Mouse (Mus musculus) embryonic facial prominence, embryonic 14.5 days (tissue): ENCODE measurements around the gene Sarnp. TPM values are rescaled to one million over a fixed set of nuclear protein-coding genes. Genes with fewer than 3 reads are reported as not detected.
A peak's percentile ranks its signal among the peaks of the same experiment; 100 is the strongest.

ENCODE experiments used
- ATAC-seq: fragments of 200-750 bp; cut with Nextera tagmentation; 2 replicates; pipeline ENCODE4 v1.8.0; 2017; ENCODE audit warnings: low read depth, moderate number of reproducible peaks, moderate TSS enrichment
- DNase-seq: peaks from one replicate; pipeline ENCODE4 v3.0.0-alpha.2; 2015; ENCODE audit warnings: low spot score
- H3K27ac ChIP-seq: fragments of 300-500 bp; sonication (generic); replicated peaks from 2 replicates; pipeline ENCODE4 v1.5.1; 2014; ENCODE audit warnings: low read depth, mild to moderate bottlenecking, low read length, moderate library complexity
- H3K27me3 ChIP-seq: fragments of 300-500 bp; sonication (generic); replicated peaks from 2 replicates; pipeline ENCODE4 v1.6.1; 2014; ENCODE audit warnings: low read length; ENCODE audit not compliant: control insufficient read depth, insufficient read depth
- H3K36me3 ChIP-seq: fragments of 300-500 bp; sonication (generic); 2 replicates; pipeline ENCODE4 v1.6.1; 2014; ENCODE audit warnings: low read length, mixed read lengths; ENCODE audit not compliant: control insufficient read depth, insufficient read depth
- H3K4me1 ChIP-seq: fragments of 300-500 bp; sonication (generic); 2 replicates; pipeline ENCODE4 v1.6.1; 2014; ENCODE audit warnings: antibody characterized with exemption, low read length; ENCODE audit not compliant: control insufficient read depth, insufficient read depth
- H3K4me2 ChIP-seq: fragments of 300-500 bp; sonication (generic); 2 replicates; pipeline ENCODE4 v1.6.1; 2014; ENCODE audit warnings: low read depth, mild to moderate bottlenecking, low read length, moderate library complexity, mixed read lengths
- H3K4me3 ChIP-seq: fragments of 300-500 bp; sonication (generic); 2 replicates; pipeline ENCODE4 v1.5.1; 2014; ENCODE audit warnings: low read depth, mild to moderate bottlenecking, low read length
- H3K9ac ChIP-seq: fragments of 300-500 bp; sonication (generic); 2 replicates; pipeline ENCODE4 v1.6.1; 2014; ENCODE audit warnings: low read depth, mild to moderate bottlenecking, low read length, moderate library complexity, mixed read lengths
- H3K9me3 ChIP-seq: fragments of 300-500 bp; sonication (generic); 2 replicates; pipeline ENCODE4 v1.6.1; 2016; ENCODE audit warnings: low read length; ENCODE audit not compliant: control insufficient read depth
- WGBS: fragments of 180-500 bp; shearing (Covaris S2); extraction: QIAGEN DNeasy Blood & Tissue Kit; methylation state at CpG from one replicate; pipeline ENCODE4 v1.1.7; 2014; 5-methylcytosine and 5-hydroxymethylcytosine counted together
- polyA plus RNA-seq: library from polyadenylated mRNA; unstranded; fragments of >200 nt; fragmentation: Nextera tagmentation; extraction: Ambion mirVana; gene quantifications from 2 replicates; pipeline ENCODE4 v1.2.1, GENCODE M21; 2014

The Sarnp gene
- 185 and 194 TPM in 2 replicates for polyA plus RNA-seq

GRCm38 (mm10) chr10:128817033-128817432 lies at the start of gene Sarnp:
Sarnp (plus strand) TSS chr10:128817333.
- DNase-seq: no peak
- no peaks in the 10 kb centered on the region for H3K27me3 ChIP-seq
- WGBS: 85% methylated on average over 13 of the region's 13 CpGs
- H3K9ac ChIP-seq: no peak within 1 kb of the TSS
- no peaks in the 10 kb centered on the region for H3K9me3 ChIP-seq
- H3K4me3 ChIP-seq: no peak within 1 kb of the TSS
- no peak within 1 kb of the TSS for H3K27ac ChIP-seq
- H3K36me3 ChIP-seq: peaks cover 69% of the 10 kb centered on the region
- no peaks in the 10 kb centered on the region for H3K4me1 ChIP-seq
- no peak for ATAC-seq
- H3K4me2 ChIP-seq: no peak within 1 kb of the TSS

- peak; percentile 9 for DNase-seq
- no peaks in the 10 kb centered on the region for H3K9me3 ChIP-seq
- 85% methylated on average over 2 of the region's 2 CpGs for WGBS
- no peaks in the 10 kb centered on the region for H3K27me3 ChIP-seq
- no peaks in the 10 kb centered on the region for H3K36me3 ChIP-seq
- H3K9ac ChIP-seq: no peak overlapping the region
- H3K4me1 ChIP-seq: no peaks in the 10 kb centered on the region
- H3K27ac ChIP-seq: no peak overlapping the region
- ATAC-seq: no peak
- H3K4me2 ChIP-seq: no peak overlapping the region
- no peak overlapping the region for H3K4me3 ChIP-seq
Observed at GRCm38 (mm10) chr10:128772895-128773294, 44.2 kb upstream of the Sarnp start.

GRCm38 (mm10) chr10:128773685-128774084 lies 43.4 kb upstream of the Sarnp start:
- Histone ChIP-seq H3K27me3 (no peaks in the 10 kb centered on the region), H3K9ac (no peak overlapping the region), H3K27ac (no peak overlapping the region), H3K9me3 (no peaks in the 10 kb centered on the region), H3K4me3 (no peak overlapping the region), H3K4me2 (no peak overlapping the region), H3K36me3 (no peaks in the 10 kb centered on the region), H3K4me1 (peaks cover 2% of the 10 kb centered on the region; the same call in 1 of the 2 replicates)
- no peak for ATAC-seq
- WGBS: 20% methylated on average over 5 of the region's 5 CpGs
- no peak for DNase-seq

GRCm38 (mm10) chr10:128778441-128778840 lies 38.7 kb upstream of the Sarnp start:
- Histone ChIP-seq H3K4me1 (peaks cover 8% of the 10 kb centered on the region; the same call in 1 of the 2 replicates), H3K9me3 (no peaks in the 10 kb centered on the region; the same call in 1 of the 2 replicates), H3K36me3 (no peaks in the 10 kb centered on the region), H3K4me3 (no peak overlapping the region), H3K4me2 (no peak overlapping the region), H3K9ac (no peak overlapping the region), H3K27ac (peak overlapping the region; percentile 84), H3K27me3 (no peaks in the 10 kb centered on the region)
- ATAC-seq: no peak
- DNase-seq: no peak
- 87% methylated on average over 2 of the region's 2 CpGs for WGBS

- DNase-seq (peak; percentile 89), ATAC-seq (peak; percentile 94)
- H3K9me3 ChIP-seq: peaks cover 8% of the 10 kb centered on the region
- 11% methylated on average over 8 of the region's 8 CpGs for WGBS
- H3K4me1 ChIP-seq: peaks cover 8% of the 10 kb centered on the region; the same call in 1 of the 2 replicates
- H3K4me2 ChIP-seq: 0 out of 2 replicates have a peak overlapping the region, but pooled peaks have one; percentile 4
- H3K27me3 ChIP-seq: no peaks in the 10 kb centered on the region
- no peaks in the 10 kb centered on the region for H3K36me3 ChIP-seq
- 0 out of 2 replicates have a peak overlapping the region, but pooled peaks have one; percentile 28 for H3K9ac ChIP-seq
- H3K4me3 ChIP-seq: no peak overlapping the region
- H3K27ac ChIP-seq: peak overlapping the region; percentile 84
Observed at GRCm38 (mm10) chr10:128779011-128779795, 37.9 kb upstream of the Sarnp start.

GRCm38 (mm10) chr10:128780200-128780599 lies 36.9 kb upstream of the Sarnp start:
- Histone ChIP-seq H3K36me3 (no peaks in the 10 kb centered on the region), H3K9ac (no peak overlapping the region), H3K27ac (no peak overlapping the region; the same call in 1 of the 2 replicates), H3K4me1 (peaks cover 8% of the 10 kb centered on the region; the same call in 1 of the 2 replicates), H3K4me2 (no peak overlapping the region), H3K4me3 (no peak overlapping the region), H3K27me3 (no peaks in the 10 kb centered on the region), H3K9me3 (peaks cover 13% of the 10 kb centered on the region)
- WGBS: 86% methylated on average over 1 of the region's 1 CpGs
- DNase-seq: no peak
- no peak for ATAC-seq

- ATAC-seq (no peak), DNase-seq (no peak)
- no peak within 1 kb of the TSS for H3K9ac ChIP-seq
- WGBS: 65% methylated on average over 7 of the region's 7 CpGs
- no peak within 1 kb of the TSS for H3K4me2 ChIP-seq
- H3K4me3 ChIP-seq: no peak within 1 kb of the TSS
- H3K9me3 ChIP-seq: no peaks in the 10 kb centered on the region
- H3K4me1 ChIP-seq: no peaks in the 10 kb centered on the region
- no peaks in the 10 kb centered on the region for H3K36me3 ChIP-seq
- no peak within 1 kb of the TSS for H3K27ac ChIP-seq
- H3K27me3 ChIP-seq: no peaks in the 10 kb centered on the region
Observed at GRCm38 (mm10) chr10:128790398-128791124, 26.6 kb upstream of the Sarnp start, which contains the start of gene Mmp19. Mmp19 (plus strand) TSS chr10:128790910.

- Histone ChIP-seq H3K4me3 (no peak overlapping the region), H3K27me3 (no peaks in the 10 kb centered on the region), H3K9ac (no peak overlapping the region), H3K4me1 (no peaks in the 10 kb centered on the region), H3K36me3 (no peaks in the 10 kb centered on the region), H3K4me2 (no peak overlapping the region), H3K9me3 (no peaks in the 10 kb centered on the region), H3K27ac (no peak overlapping the region)
- ATAC-seq (no peak), DNase-seq (no peak)
Observed at GRCm38 (mm10) chr10:128792041-128792440, 25.1 kb upstream of the Sarnp start.
